Mouse (Mus musculus): ENCODE measurements at regions not wholly inside any gene's neighbourhood (a gene's known extent, or its start where the extent isn't known, plus 50 kb on each side); places are given as distances from the start of the nearest gene placed in this dataset.

- DNase-seq, result no peak
- intact Hi-C loops (cut with DNase I), result no loop called here
Observed at GRCm38 (mm10) chr1:193664569-193664968, 294.5 kb upstream of the Camk1g start.

- intact Hi-C loops (cut with DNase I), result no loop called here
- DNase-seq, result no peak
Observed at GRCm38 (mm10) chr1:193663587-193663986, 293.5 kb upstream of the Camk1g start.

- intact Hi-C loops (cut with DNase I), result no loop called here
- no peak for DNase-seq
Observed at GRCm38 (mm10) chr1:193662166-193662890, 292.2 kb upstream of the Camk1g start.

GRCm38 (mm10) chr1:193661377-193661776 lies 291.3 kb upstream of the Camk1g start:
- DNase-seq, result no peak
- intact Hi-C loops (cut with DNase I), result no loop called here

GRCm38 (mm10) chr1:193655076-193655677 lies 285.1 kb upstream of the Camk1g start:
- intact Hi-C loops (cut with DNase I), result no loop called here
- DNase-seq, result no peak

- intact Hi-C loops (cut with DNase I), result no loop called here
Observed at GRCm38 (mm10) chr1:193650275-193650674, 280.2 kb upstream of the Camk1g start.

GRCm38 (mm10) chr1:193649400-193649799 lies 279.3 kb upstream of the Camk1g start:
- intact Hi-C loops (cut with DNase I), result no loop called here
- DNase-seq, result no peak

More at GRCm38 (mm10) chr1:193650275-193650674, 280.2 kb upstream of the Camk1g start:
- no peak for DNase-seq

GRCm38 (mm10) chr1:193647371-193648270 lies 277.5 kb upstream of the Camk1g start:
- DNase-seq, result no peak
- intact Hi-C loops (cut with DNase I), result no loop called here

- no peak for DNase-seq
- intact Hi-C loops (cut with DNase I), result no loop called here
Observed at GRCm38 (mm10) chr1:193644506-193644905, 274.4 kb upstream of the Camk1g start.

GRCm38 (mm10) chr1:193636451-193636850 lies 266.4 kb upstream of the Camk1g start:
- no peak for DNase-seq
- intact Hi-C loops (cut with DNase I), result no loop called here

- no peak for DNase-seq
- intact Hi-C loops (cut with DNase I), result no loop called here
Observed at GRCm38 (mm10) chr1:193632115-193632514, 262.0 kb upstream of the Camk1g start.

- intact Hi-C loops (cut with DNase I), result no loop called here
- no peak for DNase-seq
Observed at GRCm38 (mm10) chr1:193629887-193630286, 259.8 kb upstream of the Camk1g start.

- no peak for DNase-seq
- intact Hi-C loops (cut with DNase I), result no loop called here
Observed at GRCm38 (mm10) chr1:193626924-193627849, 257.1 kb upstream of the Camk1g start.

GRCm38 (mm10) chr1:193625101-193625956 lies 255.2 kb upstream of the Camk1g start:
- DNase-seq, result no peak
- intact Hi-C loops (cut with DNase I), result no loop called here

GRCm38 (mm10) chr1:193623571-193623970 lies 253.5 kb upstream of the Camk1g start:
- intact Hi-C loops (cut with DNase I), result no loop called here
- DNase-seq, result no peak

GRCm38 (mm10) chr1:193618250-193618649 lies 248.2 kb upstream of the Camk1g start:
- DNase-seq, result no peak
- intact Hi-C loops (cut with DNase I), result no loop called here

- intact Hi-C loops (cut with DNase I), result no loop called here
- no peak for DNase-seq
Observed at GRCm38 (mm10) chr1:193610471-193610870, 240.4 kb upstream of the Camk1g start.

- intact Hi-C loops (cut with DNase I), result no loop called here
- DNase-seq, result no peak
Observed at GRCm38 (mm10) chr1:193599895-193600294, 229.8 kb upstream of the Camk1g start.

- peak; percentile 11 for DNase-seq
- intact Hi-C loops (cut with DNase I), result no loop called here
Observed at GRCm38 (mm10) chr1:193599163-193599562, 229.1 kb upstream of the Camk1g start.
